Mouse (Mus musculus) testis, adult 2 months (tissue): Measurements from ENCODE around the gene Panx3.

Source experiments
- CTCF ChIP-seq: fragments of 200-500 bp; IDR thresholded peaks from 2 replicates; pipeline ENCODE4 v1.5.1; 2012; ENCODE audit warnings: low read depth, mild to moderate bottlenecking, inconsistent platforms, low read length, moderate library complexity; ENCODE audit not compliant: control insufficient read depth, insufficient read depth, insufficient replicate concordance
- POLR2A ChIP-seq: fragments of 200-500 bp; IDR thresholded peaks from 2 replicates; pipeline ENCODE4 v1.6.1; 2012; ENCODE audit warnings: low read depth, mild to moderate bottlenecking, inconsistent platforms, low read length, moderate library complexity; ENCODE audit not compliant: control insufficient read depth

GRCm38 (mm10) chr9:37636335-37636734 is 32.7 kb downstream of the Panx3 start:
- peak; percentile 57; the same call in 1 of the 2 replicates for TF ChIP-seq CTCF
- TF ChIP-seq POLR2A: no peak
